Mouse (Mus musculus) testis, adult 2 months (tissue): ENCODE results near the gene Arl4c. TPM values are rescaled to one million over a fixed set of nuclear protein-coding genes. Genes with fewer than 3 reads are reported as not detected.

Experiments used
- H3K27ac ChIP-seq: fragments of 200-500 bp; 2 replicates; pipeline ENCODE4 v1.5.1; 2012; ENCODE audit warnings: low read depth, low read length; ENCODE audit not compliant: control insufficient read depth, insufficient read depth
- H3K27me3 ChIP-seq: fragments of 200-500 bp; 2 replicates; pipeline ENCODE4 v1.6.1; 2012; ENCODE audit warnings: mild to moderate bottlenecking, low read length, moderate library complexity; ENCODE audit not compliant: control insufficient read depth, insufficient read depth
- H3K36me3 ChIP-seq: fragments of 200-500 bp; 2 replicates; pipeline ENCODE4 v1.6.1; 2012; ENCODE audit warnings: mild to moderate bottlenecking, low read length; ENCODE audit not compliant: control insufficient read depth, insufficient read depth
- H3K4me1 ChIP-seq: fragments of 200-500 bp; 2 replicates; pipeline ENCODE4 v1.6.1; 2012; ENCODE audit warnings: low read length; ENCODE audit not compliant: control insufficient read depth, insufficient read depth
- H3K4me3 ChIP-seq: fragments of 200-500 bp; 2 replicates; pipeline ENCODE4 v1.5.1; 2012; ENCODE audit warnings: low read depth, mild to moderate bottlenecking, low read length, moderate library complexity, mixed read lengths; ENCODE audit not compliant: control insufficient read depth
- CTCF ChIP-seq: fragments of 200-500 bp; IDR thresholded peaks from 2 replicates; pipeline ENCODE4 v1.5.1; 2012; ENCODE audit warnings: low read depth, mild to moderate bottlenecking, inconsistent platforms, low read length, moderate library complexity; ENCODE audit not compliant: control insufficient read depth, insufficient read depth, insufficient replicate concordance
- POLR2A ChIP-seq: fragments of 200-500 bp; IDR thresholded peaks from 2 replicates; pipeline ENCODE4 v1.6.1; 2012; ENCODE audit warnings: low read depth, mild to moderate bottlenecking, inconsistent platforms, low read length, moderate library complexity; ENCODE audit not compliant: control insufficient read depth
- polyA plus RNA-seq: library from polyadenylated mRNA; depleted of rRNA; stranded (reverse); fragments of >200 nt; gene quantifications from 2 replicates; pipeline ENCODE4 v1.2.3, GENCODE M21; 2012

The Arl4c gene
- polyA plus RNA-seq, 1 experiment: 5.2 TPM

GRCm38 (mm10) chr1:88664623-88665022, 37.4 kb downstream of the Arl4c start:
- no peaks in the 10 kb centered on the region for H3K36me3 ChIP-seq
- TF ChIP-seq CTCF: no peak
- TF ChIP-seq POLR2A: no peak
- H3K27ac ChIP-seq: no peak overlapping the region
- no peaks in the 10 kb centered on the region for H3K27me3 ChIP-seq
- no peaks in the 10 kb centered on the region for H3K4me1 ChIP-seq
- no peak overlapping the region for H3K4me3 ChIP-seq

- Histone ChIP-seq H3K4me1 (no peaks in the 10 kb centered on the region), H3K4me3 (no peak overlapping the region), H3K36me3 (no peaks in the 10 kb centered on the region), H3K27ac (no peak overlapping the region), H3K27me3 (no peaks in the 10 kb centered on the region)
- TF ChIP-seq CTCF (no peak), POLR2A (no peak)
Observed at GRCm38 (mm10) chr1:88662736-88663135, 39.3 kb downstream of the Arl4c start.

DNA sequence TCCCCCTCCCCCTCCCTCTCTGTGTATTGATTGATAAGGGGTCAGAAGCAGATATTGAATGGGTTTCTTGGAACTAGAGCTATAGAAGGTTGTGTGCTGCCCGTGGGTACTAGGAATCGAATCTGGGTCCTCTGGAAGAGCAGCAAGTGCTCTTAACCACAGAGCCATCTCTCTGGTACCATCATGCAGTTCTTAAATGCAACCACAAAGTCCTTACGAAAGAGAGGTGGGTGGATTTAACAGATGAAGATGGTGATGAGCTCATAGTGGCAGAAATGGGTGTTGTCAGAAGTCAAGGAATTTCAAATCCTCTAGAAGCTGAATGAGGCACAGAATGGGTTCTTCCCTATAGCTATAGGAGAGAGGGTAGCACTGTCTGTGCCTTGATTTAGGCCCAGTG, 40.8 kb downstream of the Arl4c start:
- TF ChIP-seq POLR2A: no peak
- no peak for TF ChIP-seq CTCF
- H3K27ac ChIP-seq: no peak overlapping the region
- H3K27me3 ChIP-seq: no peaks in the 10 kb centered on the region
- H3K36me3 ChIP-seq: no peaks in the 10 kb centered on the region
- H3K4me3 ChIP-seq: no peak overlapping the region
- no peaks in the 10 kb centered on the region for H3K4me1 ChIP-seq

GRCm38 (mm10) chr1:88658290-88658857, 43.6 kb downstream of the Arl4c start:
- Histone ChIP-seq H3K36me3 (no peaks in the 10 kb centered on the region), H3K27ac (no peak overlapping the region), H3K4me3 (no peak overlapping the region)

DNA sequence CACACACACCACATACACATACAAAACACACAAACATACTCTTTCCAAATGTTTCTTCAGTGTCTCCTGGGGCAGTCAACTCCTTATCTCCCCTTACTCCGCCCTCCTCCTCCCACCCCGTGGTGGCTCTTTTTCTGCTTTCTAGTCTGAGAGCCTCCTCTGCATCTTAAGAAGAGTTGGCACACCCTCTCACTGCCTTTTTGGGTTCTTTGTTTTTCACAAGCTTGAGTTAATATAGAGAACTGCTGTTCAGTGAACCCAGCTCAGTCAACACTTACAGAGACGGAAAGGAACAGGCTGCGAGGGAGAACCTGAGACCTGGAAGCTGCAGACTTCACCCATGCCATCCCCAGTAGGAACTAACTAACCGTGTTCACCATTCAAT, 45.9 kb downstream of the Arl4c start:
- H3K4me1 ChIP-seq: no peaks in the 10 kb centered on the region
- TF ChIP-seq POLR2A: no peak
- TF ChIP-seq CTCF: no peak
- no peak overlapping the region for H3K4me3 ChIP-seq
- H3K36me3 ChIP-seq: no peaks in the 10 kb centered on the region
- no peak overlapping the region for H3K27ac ChIP-seq
- H3K27me3 ChIP-seq: no peaks in the 10 kb centered on the region

More at GRCm38 (mm10) chr1:88658290-88658857, 43.6 kb downstream of the Arl4c start:
- Histone ChIP-seq H3K27me3 (no peaks in the 10 kb centered on the region), H3K4me1 (no peaks in the 10 kb centered on the region)
- no peak for TF ChIP-seq CTCF
- TF ChIP-seq POLR2A: no peak

DNA sequence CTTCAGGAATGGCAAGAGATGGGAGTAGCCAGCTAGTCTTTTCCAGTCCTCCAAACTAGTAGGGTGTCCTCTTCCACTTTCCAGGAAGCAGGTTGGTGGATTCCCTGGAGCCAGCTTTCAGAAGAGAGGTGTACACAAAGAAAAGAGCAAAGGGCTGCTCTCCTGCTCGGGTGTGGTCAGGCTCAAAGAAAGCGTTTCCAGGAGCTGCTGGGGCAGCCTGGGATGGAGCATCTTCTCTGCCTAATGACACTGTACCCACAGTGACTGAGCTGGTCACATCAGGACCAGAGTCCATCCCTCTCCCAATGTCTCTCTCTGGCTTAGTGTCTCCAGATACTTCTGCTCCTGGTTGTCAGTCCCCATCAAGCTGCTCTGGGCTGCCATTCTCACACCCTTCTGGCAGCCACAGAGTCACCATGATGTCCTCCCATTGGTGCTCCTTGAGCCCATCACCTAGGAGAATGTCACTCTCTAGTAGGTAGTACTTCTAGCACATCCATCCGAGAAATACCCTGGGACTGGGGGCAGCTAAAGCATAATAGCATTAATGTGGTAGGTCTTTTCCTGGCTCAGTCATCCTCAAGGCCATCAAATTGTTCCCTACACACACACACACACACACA, 46.4 kb downstream of the Arl4c start:
- H3K4me3 ChIP-seq: no peak overlapping the region
- no peaks in the 10 kb centered on the region for H3K36me3 ChIP-seq
- no peak for TF ChIP-seq CTCF
- no peak for TF ChIP-seq POLR2A
- no peak overlapping the region for H3K27ac ChIP-seq
- H3K4me1 ChIP-seq: no peaks in the 10 kb centered on the region
- H3K27me3 ChIP-seq: no peaks in the 10 kb centered on the region

DNA sequence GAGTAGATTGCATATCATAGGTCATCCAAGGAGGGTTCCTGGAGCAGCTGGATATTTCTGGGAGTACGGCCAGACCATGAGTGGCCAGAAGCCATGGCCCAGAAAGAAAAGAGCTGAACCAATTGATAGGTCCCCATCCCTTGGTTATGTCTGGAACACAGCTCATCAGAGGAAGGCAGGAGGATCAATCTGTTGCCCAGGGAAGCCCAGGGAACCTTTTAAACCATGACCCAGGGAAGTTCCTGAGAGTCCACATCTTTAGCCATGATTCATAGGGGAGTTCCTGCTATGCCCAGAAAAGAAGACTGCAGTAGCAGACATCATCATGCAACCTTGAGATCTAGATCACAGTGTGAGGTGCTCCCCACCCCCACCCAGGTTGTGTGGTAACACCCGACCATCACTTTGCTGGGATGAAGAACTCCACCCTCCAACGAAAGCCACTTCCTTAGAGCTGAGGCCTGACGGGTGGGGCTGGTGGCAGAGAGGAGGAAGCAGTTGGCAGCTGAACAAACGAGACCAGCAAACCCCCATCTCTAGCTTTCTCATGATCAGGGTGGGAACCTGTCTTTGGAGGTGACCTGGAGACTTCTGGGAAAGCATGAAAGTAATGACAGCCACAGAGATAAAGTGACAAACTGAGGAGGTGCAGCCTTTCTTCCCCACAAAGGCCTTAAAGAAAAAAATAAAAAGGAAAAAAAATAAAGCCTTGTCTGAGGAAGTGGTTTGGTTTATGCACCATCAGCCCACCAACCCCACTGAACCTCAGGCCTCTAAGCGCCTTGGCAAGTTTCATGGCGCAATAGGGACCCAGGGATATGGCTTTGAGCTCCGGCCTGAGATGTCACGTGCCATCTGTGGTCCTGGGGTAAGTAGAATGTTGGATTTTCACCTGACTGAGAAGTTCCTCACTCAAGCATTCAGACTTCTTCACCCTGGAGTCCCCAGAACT, 47.2 kb downstream of the Arl4c start:
- no peak for TF ChIP-seq POLR2A
- Histone ChIP-seq H3K27ac (no peak overlapping the region), H3K4me3 (no peak overlapping the region), H3K27me3 (no peaks in the 10 kb centered on the region), H3K4me1 (no peaks in the 10 kb centered on the region), H3K36me3 (no peaks in the 10 kb centered on the region)
